Mouse (Mus musculus): ENCODE measurements around the gene Rundc3a. TPM values are rescaled to one million over a fixed set of nuclear protein-coding genes. Genes with fewer than 3 reads are reported as not detected.
A peak's percentile ranks its signal among the peaks of the same experiment; 100 is the strongest.

Rundc3a gene
- total RNA-seq, 2 experiments from 2014 or later: 399 to 416 TPM

DNA sequence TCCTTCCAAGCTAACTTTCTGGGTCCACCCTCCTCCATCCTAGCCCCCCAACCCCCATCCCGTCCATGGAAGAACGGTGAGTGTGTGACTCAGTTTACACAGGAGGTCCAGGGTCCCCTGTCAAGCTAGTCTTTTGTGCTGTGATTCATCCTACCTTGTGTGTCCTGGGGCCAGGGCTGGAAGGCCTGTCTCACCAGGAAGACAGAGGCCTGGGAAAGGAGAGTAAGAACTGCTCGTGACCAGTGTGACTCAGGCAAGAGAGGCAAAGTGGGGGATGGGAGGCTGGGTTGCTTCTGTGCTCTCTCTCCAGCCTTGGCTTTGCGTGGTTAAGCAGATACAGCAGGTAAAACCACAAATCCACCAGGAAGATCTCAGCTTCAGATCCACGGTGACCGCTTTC is 31.5 kb downstream of the Rundc3a start:
- no peak for DNase-seq (ENCODE audit: low spot score in 2 of 2)

DNA sequence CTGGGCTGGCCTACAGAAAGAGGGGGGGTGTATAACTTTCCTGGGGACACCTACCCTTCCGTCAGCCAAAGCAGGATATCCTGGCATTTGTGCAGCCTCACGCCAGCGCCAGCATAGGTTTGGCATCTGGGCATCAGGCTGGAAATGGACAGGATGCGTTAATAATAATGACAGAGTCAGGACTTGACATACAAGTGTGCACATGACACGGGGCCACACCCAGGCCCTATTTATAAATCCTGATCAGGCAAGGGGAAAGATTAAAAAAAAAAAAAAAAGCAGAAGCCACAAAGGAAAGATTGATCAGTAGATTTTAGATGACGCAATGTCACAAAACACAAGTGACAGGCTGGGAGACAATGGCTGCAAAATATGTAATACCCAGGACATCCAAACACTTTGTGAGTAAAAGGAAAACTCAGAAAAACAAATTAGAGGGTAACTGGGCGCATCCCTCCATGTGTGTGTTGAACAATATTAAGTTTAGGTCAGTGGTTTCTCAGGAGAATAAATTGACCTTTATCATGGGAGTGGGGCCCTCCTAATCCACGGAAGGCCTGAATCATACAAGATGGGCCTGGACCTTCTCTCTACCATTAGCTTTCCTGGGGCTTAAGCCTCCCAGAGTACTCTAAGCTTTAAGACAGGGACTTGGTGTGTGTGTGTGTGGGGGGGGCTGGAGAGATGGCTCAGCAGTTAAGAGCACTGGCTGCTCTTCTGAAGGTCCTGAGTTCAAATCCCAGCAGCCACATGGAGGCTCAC is 32.5 kb downstream of the Rundc3a start:
- no peak for DNase-seq (ENCODE audit: low spot score in 2 of 2)
- intact Hi-C loops (cut with DNase I): no loop called here

More for the DNA sequence above, 31.5 kb downstream of the Rundc3a start:
- intact Hi-C loops (cut with DNase I): no loop called here

DNA sequence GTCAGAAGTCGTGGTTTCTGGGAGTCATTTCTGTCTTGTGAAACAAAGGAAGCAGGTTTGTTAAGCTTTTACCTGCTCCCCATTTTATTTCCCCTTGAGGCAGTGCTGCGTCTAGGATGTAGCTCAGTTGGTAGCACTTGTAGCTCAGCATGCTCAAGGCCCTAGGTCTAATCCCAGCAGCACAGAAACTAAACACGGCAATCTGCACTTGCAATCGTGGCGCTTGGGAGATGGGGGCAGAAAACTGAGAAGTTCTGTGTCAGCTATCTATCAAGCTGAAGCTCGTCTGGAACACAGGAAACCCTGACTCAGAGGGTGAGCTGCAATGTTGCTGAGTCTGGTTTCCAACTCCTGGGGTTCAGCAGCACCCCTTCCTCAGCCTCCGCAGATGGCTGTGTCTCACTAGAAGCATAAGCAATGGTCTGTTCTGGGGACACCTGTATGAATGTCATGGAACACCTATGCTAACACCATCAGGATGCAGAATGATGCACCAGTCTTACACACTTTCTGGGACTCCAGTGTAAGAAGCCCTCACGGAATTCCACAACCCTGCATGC is 35.9 kb downstream of the Rundc3a start:
- intact Hi-C loops (cut with DNase I): no loop called here
- DNase-seq (ENCODE audit: low spot score in 2 of 2): peak in 1 of 2 experiments; percentile 13

DNA sequence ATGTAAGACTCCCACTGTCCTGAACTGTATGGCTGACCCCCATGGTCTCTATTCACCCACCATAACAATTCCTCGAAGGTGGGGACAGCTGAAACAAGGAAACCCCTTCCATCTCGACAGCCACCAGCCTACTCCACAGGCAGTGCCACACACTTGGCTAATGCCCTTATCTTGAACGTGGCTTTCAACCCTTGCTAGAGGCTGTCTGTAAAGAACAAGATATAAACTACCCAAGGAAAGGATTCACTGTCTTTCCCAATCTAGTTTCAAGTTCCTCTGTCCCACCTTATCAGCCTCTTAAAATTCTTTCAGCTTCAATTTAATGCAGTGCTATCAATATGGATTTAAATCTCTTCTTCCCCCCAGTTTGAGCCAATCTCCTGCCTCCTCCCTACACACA is 36.3 kb downstream of the Rundc3a start:
- intact Hi-C loops (cut with DNase I): no loop called here
- DNase-seq (ENCODE audit: low spot score in 2 of 2): no peak

DNA sequence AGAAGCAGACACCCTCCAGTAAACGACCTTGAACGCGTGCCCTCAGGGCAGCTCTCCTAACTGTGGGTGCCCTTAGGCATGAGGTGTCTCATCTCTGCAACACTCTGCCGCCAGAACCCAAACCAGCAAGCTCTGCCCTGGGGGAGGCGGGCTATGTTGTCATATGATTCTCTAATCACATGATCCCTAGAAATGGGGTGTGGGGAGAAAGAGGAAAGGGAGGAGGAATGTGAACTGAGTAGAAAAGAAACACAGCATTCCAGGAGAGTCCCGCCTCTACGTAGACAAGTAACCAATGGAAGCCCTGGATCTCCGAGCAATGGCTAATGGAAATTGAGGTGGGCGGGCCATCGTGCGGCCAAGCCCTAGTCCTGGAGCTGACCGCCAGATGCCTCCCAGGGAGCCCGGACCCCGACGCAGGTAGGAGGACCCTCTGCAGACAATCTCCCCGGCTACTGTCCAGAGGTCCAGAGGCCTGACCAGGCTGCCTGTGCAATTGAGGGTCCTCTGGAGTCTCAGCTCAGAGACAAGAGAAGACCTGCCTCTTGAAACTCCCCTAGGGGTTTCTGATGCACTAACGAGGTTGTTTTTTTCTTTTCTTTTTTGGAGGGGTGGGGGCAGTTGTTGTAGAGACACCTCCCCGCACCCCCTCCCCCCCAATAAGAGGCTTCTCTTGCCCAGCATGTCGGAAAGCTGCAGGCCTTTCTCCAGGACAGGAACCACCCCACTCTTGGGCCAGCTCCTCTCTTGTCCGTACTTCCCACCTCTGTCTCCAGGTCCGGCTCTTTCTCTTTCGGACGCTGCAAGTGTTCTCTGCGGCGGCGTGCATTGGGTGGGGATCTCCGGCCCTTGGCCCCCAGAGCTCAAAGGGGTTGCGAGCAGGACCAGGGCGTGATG is 37.2 kb downstream of the Rundc3a start, which contains the start of gene Grn:
TSS of gene Grn (plus strand) at position 195 of the 897 bp plus-strand sequence.
- intact Hi-C loops (cut with DNase I): loop anchor here (2.0 to 5.0 kb wide), 3 partner anchors 22 to 122 kb away; no protein-coding TSS in a partner anchor
- peak; percentile 92 to 98 for DNase-seq (ENCODE audit: low spot score in 2 of 2)

DNA sequence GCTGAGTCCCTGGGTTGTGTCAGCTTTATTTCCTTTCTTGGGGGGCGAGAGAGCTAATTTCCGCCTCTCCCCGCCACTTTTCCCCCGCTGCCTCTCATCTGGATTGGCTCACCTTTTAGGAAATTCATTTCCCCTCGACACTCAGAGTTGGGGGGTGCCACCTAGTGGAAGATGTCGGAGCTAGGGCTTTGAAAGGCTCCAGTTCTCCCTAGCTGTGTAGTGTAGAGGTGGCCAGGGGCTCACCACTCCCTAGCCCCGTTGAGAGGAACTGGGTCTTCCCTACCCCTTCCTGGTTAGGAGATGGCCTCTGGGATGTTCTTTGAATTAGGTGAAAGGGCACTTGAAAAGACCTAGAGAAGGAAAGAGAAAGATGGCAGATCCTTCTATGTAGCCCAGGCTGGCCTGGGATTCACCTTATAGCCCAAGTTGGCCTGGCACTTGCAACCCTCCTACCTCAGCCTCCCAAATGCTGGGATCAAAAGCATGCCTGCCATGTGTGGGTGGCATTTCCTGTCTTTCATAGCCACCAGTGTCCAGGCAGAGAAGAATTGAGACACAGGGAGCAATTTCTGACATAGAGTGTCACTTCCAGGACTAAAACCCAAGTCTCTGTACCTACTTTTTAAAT is 37.9 kb downstream of the Rundc3a start:
- DNase-seq (ENCODE audit: low spot score in 2 of 2): peak; percentile 77 to 87
- intact Hi-C loops (cut with DNase I): loop anchor here (2.0 to 5.0 kb wide), 3 partner anchors 22 to 122 kb away; no protein-coding TSS in a partner anchor

DNA sequence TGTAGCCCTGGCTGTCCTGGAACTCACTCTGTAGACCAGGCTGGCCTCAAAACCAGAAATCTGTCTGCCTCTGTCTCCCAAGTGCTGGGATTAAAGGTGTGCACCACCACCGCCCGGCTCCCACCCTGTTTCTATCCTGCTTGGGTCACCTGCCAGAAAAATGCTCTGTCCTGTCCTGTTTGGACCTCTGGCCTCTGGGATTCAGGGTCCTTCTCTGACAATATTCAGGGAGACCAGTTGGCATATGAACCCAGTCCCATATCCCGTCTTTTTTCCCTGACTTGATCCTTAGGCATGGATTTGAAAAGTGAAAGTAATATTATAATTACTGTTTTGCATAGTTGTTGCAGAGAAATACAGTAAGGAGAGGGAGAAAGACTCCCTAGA is 38.5 kb downstream of the Rundc3a start:
- intact Hi-C loops (cut with DNase I): loop anchor here (2.0 to 5.0 kb wide), 3 partner anchors 23 to 123 kb away; no protein-coding TSS in a partner anchor
- DNase-seq (ENCODE audit: low spot score in 2 of 2): no peak

DNA sequence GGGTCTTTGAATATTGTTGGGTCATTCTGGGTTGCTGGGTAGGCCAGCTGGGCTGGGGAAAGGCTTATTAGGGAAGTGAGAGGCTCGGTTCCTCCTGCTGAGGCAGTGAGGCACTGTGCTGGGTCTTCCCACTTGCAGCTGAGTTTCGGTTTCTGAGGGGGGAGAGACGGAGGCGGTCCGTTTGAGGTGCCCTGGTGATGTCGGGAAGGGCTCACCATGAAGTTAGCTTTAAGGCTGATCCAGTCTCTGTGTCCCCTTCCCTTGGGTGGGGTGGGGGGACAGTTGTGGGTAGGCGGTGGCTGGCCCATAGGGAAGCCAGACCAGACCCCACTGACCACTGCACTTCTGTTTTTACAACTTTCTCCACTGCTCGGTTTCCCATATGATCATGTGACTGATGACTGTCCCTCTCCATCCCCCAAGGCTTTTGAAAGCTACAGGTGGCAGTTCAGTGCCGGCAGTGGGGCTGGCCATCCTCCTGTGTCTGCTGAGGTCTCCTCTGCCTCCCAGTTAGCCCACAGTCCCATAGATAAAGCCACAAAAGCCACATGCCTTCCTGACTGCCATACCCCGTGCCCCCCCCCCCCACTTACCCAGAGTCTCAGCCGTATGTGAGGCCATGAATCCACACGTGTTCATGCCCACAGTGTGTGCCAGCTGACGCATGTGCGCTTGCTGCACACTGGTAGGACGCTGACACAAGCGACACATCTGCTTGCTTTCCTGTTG is 39.1 kb downstream of the Rundc3a start:
- intact Hi-C loops (cut with DNase I): loop anchor here (5.0 kb wide), 1 partner anchor 35 kb away; no protein-coding TSS in a partner anchor
- DNase-seq (ENCODE audit: low spot score in 2 of 2): peak in 1 of 2 experiments; percentile 17

DNA sequence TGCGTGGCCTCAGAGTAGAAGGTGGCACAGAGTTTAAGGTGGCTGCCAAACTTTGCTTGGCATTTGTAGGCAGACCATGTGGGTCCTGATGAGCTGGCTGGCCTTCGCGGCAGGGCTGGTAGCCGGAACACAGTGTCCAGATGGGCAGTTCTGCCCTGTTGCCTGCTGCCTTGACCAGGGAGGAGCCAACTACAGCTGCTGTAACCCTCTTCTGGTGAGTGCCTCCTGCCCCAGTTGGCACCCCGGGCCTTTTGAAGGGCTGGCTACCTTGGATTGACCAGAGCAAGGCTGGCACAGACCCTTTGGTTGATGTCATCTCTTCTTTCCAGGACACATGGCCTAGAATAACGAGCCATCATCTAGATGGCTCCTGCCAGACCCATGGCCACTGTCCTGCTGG is 39.7 kb downstream of the Rundc3a start:
- intact Hi-C loops (cut with DNase I): loop anchor here (5.0 kb wide), 1 partner anchor 36 kb away; no protein-coding TSS in a partner anchor
- DNase-seq (ENCODE audit: low spot score in 2 of 2): peak; percentile 44 to 61

DNA sequence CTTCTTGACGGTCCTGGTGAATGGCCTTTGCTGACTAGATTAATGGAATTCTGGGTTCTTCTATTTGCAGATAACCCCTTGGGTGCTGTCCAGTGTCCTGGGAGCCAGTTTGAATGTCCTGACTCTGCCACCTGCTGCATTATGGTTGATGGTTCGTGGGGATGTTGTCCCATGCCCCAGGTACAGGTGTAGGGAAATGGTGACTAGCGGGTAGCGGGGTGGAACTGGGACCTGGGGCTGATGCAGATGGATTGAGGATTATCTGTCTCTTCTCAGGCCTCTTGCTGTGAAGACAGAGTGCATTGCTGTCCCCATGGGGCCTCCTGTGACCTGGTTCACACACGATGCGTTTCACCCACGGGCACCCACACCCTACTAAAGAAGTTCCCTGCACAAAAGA is 40.7 kb downstream of the Rundc3a start:
- intact Hi-C loops (cut with DNase I): loop anchor here (5.0 kb wide), 1 partner anchor 37 kb away; no protein-coding TSS in a partner anchor
- no peak for DNase-seq (ENCODE audit: low spot score in 2 of 2)

DNA sequence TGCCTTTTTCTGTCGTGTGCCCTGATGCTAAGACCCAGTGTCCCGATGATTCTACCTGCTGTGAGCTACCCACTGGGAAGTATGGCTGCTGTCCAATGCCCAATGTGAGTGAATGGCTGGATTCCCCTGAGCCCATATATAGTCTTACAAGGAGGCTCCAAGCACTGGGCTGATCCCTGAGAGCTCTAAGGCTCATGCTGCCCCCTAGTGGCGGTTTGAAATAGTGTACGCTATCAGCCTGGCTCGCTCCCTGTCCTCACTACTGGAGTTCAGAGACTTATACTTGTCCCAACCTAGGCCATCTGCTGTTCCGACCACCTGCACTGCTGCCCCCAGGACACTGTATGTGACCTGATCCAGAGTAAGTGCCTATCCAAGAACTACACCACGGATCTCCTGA is 41.2 kb downstream of the Rundc3a start:
- peak; percentile 95 to 96 for DNase-seq (ENCODE audit: low spot score in 2 of 2)
- intact Hi-C loops (cut with DNase I): loop anchor here (5.0 kb wide), 1 partner anchor 37 kb away; no protein-coding TSS in a partner anchor

DNA sequence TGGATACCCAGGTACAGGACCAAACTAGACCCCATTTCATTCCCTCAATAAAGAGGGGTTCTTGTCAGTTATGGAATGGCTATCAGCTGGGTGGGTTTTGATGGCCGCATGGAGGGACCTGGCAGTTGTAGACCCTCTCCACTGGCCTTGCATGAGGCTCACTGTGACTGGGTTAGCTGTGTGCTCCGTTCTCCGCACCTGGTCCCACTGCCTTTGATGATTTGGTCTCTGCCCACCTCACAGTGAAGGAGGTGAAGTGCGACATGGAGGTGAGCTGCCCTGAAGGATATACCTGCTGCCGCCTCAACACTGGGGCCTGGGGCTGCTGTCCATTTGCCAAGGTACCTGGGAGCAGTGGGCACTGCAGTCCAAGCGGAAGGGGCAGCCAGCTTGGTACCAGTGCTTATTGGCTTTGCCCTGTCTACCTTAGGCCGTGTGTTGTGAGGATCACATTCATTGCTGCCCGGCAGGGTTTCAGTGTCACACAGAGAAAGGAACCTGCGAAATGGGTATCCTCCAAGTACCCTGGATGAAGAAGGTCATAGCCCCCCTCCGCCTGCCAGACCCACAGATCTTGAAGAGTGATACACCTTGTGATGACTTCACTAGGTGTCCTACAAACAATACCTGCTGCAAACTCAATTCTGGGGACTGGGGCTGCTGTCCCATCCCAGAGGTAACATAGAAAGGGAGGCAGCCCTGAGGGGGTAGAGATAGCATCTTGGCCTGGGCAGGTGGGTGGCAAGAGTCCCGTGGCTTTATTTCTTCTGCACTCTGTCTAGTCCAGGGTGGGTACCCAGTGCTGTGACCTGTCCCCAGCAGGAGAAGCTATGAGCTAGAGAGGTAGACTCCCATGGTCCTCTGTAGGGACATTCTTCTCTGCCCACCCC is 41.9 kb downstream of the Rundc3a start:
- peak in 1 of 2 experiments; percentile 16 for DNase-seq (ENCODE audit: low spot score in 2 of 2)
- intact Hi-C loops (cut with DNase I): loop anchor here (5.0 kb wide), 1 partner anchor 38 kb away; no protein-coding TSS in a partner anchor

DNA sequence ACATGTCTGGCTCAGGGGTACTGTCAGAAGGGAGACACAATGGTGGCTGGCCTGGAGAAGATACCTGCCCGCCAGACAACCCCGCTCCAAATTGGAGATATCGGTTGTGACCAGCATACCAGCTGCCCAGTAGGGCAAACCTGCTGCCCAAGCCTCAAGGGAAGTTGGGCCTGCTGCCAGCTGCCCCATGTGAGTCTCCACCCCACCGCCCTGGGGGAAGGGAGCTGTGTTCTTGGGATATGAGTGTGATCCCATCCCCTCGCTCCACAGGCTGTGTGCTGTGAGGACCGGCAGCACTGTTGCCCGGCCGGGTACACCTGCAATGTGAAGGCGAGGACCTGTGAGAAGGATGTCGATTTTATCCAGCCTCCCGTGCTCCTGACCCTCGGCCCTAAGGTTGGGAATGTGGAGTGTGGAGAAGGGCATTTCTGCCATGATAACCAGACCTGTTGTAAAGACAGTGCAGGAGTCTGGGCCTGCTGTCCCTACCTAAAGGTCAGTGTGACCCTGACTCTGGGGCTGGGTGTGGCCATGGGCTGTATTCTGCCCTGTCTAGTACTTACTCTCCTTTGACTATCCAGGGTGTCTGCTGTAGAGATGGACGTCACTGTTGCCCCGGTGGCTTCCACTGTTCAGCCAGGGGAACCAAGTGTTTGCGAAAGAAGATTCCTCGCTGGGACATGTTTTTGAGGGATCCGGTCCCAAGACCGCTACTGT is 42.7 kb downstream of the Rundc3a start:
- DNase-seq (ENCODE audit: low spot score in 2 of 2): peak in 1 of 2 experiments; percentile 29
- intact Hi-C loops (cut with DNase I): no loop called here

DNA sequence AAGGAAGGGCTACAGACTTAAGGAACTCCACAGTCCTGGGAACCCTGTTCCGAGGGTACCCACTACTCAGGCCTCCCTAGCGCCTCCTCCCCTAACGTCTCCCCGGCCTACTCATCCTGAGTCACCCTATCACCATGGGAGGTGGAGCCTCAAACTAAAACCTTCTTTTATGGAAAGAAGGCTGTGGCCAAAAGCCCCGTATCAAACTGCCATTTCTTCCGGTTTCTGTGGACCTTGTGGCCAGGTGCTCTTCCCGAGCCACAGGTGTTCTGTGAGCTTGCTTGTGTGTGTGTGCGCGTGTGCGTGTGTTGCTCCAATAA is 43.2 kb downstream of the Rundc3a start:
- intact Hi-C loops (cut with DNase I): no loop called here

DNA sequence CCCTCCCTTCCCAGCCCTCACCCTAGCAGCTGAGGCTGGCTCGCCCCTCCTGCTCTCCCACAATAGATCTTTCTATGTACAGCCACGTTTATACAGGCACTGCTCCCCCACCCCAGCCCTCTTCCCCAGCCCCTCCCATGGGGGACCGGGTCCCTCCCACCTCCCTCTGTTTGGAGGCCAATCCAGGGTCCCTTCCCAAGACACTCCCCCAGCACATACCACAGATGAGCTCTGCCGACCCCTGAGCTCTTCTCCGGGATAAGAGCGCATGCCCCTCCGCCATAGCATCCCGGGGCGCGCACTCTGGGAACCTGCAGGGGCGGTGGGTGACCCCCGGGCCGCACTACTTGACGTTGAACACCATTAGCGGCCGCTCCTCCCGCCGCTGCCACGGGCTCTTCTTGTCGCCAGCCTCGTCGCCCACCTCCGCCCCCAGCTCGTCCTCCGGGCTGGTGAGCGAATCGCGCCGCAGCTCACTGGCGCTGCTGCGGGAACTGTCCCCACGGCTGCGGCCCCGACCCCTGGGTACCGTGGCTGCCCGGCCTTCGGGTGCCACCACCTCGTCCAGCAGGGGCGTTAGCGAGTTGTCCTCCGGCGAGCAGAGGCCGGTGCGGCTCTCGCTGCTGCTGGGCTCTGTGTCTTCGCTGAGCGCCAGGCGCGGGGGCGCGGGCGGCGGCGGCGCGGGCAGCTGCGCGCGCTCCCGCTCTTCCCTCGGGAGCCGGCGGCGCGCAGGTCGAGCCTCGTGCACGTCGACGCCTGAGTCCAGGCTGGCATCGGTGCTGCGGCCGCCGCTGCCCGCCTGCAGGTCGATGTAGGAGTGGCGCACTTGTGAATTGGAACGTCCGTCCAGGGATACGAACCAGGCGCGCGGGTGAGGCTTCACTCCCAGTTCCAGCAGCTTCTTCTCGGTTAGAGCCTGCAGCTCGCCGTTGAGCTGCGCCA is 44.2 kb downstream of the Rundc3a start:
- intact Hi-C loops (cut with DNase I): no loop called here
- DNase-seq (ENCODE audit: low spot score in 2 of 2): peak; percentile 74 to 86

More for the DNA sequence above, 43.2 kb downstream of the Rundc3a start:
- no peak for DNase-seq (ENCODE audit: low spot score in 2 of 2)
